Mouse (Mus musculus): Measurements from ENCODE around the gene Fzd7.

Fzd7 gene

GRCm38 (mm10) chr1:59497741-59498613, 15.8 kb downstream of the Fzd7 start:
- DNase-seq (ENCODE audit: extremely low read depth, low read depth), result peak; percentile 68

GRCm38 (mm10) chr1:59499327-59499726, 17.1 kb downstream of the Fzd7 start:
- DNase-seq (ENCODE audit: extremely low read depth, low read depth), result no peak

- DNase-seq (ENCODE audit: extremely low read depth, low read depth), result no peak
Observed at GRCm38 (mm10) chr1:59502355-59502754, 20.1 kb downstream of the Fzd7 start.

- DNase-seq (ENCODE audit: extremely low read depth, low read depth), result no peak
Observed at GRCm38 (mm10) chr1:59503659-59504301, 21.6 kb downstream of the Fzd7 start.

- no peak for DNase-seq (ENCODE audit: extremely low read depth, low read depth)
Observed at GRCm38 (mm10) chr1:59504302-59504700, 22.1 kb downstream of the Fzd7 start.

GRCm38 (mm10) chr1:59508463-59509139, 26.4 kb downstream of the Fzd7 start:
- no peak for DNase-seq (ENCODE audit: extremely low read depth, low read depth)

GRCm38 (mm10) chr1:59511566-59512270, 29.5 kb downstream of the Fzd7 start:
- DNase-seq (ENCODE audit: extremely low read depth, low read depth), result no peak

GRCm38 (mm10) chr1:59516026-59516917, 34.0 kb downstream of the Fzd7 start, which contains the start of gene Gm973:
Gene Gm973 (plus strand): TSS chr1:59516264.
- no peak for DNase-seq (ENCODE audit: extremely low read depth, low read depth)

GRCm38 (mm10) chr1:59520226-59520837, 38.1 kb downstream of the Fzd7 start:
- DNase-seq (ENCODE audit: extremely low read depth, low read depth), result no peak

- no peak for DNase-seq (ENCODE audit: extremely low read depth, low read depth)
Observed at GRCm38 (mm10) chr1:59522456-59522855, 40.2 kb downstream of the Fzd7 start.

- DNase-seq (ENCODE audit: extremely low read depth, low read depth), result no peak
Observed at GRCm38 (mm10) chr1:59523378-59523958, 41.2 kb downstream of the Fzd7 start.

- DNase-seq (ENCODE audit: extremely low read depth, low read depth), result no peak
Observed at GRCm38 (mm10) chr1:59524071-59524470, 41.8 kb downstream of the Fzd7 start.

GRCm38 (mm10) chr1:59524759-59525158, 42.5 kb downstream of the Fzd7 start:
- no peak for DNase-seq (ENCODE audit: extremely low read depth, low read depth)

GRCm38 (mm10) chr1:59527219-59527618, 45.0 kb downstream of the Fzd7 start:
- DNase-seq (ENCODE audit: extremely low read depth, low read depth), result no peak

GRCm38 (mm10) chr1:59534976-59535810, 53.0 kb downstream of the Fzd7 start:
- no peak for DNase-seq (ENCODE audit: extremely low read depth, low read depth)
